Mouse (Mus musculus) heart, postnatal 0 days (tissue): ENCODE results near the gene Btf3l4.

Experiments used
- CTCF ChIP-seq: IDR thresholded peaks from 2 replicates; pipeline ENCODE4 v1.5.1; 2016; ENCODE audit warnings: antibody characterized with exemption, control low read depth, low read depth
- EP300 ChIP-seq: IDR thresholded peaks from 2 replicates; pipeline ENCODE4 v1.6.1; 2016; ENCODE audit warnings: antibody characterized with exemption, low read depth

- no peak for TF ChIP-seq CTCF
- no peak for TF ChIP-seq EP300
Observed at GRCm38 (mm10) chr4:108832916-108833827, at the start of gene Btf3l4.
